Mouse (Mus musculus) cerebellum, adult 8-10 months (tissue): ENCODE results near the gene Ercc8.

Experiments
- DNase-seq: peaks from one replicate; pipeline ENCODE4 v3.0.0; 2022

Ercc8 gene

GRCm38 (mm10) chr13:108158465-108159240 is at the start of gene Ercc8, which contains the start of gene Ndufaf2:
Ercc8 (plus strand) TSS chr13:108158731.
Ndufaf2 (minus strand) TSS chr13:108158623.
- peak; percentile 97 for DNase-seq

GRCm38 (mm10) chr13:108110929-108111328 is 47.6 kb upstream of the Ercc8 start:
- DNase-seq, result no peak

GRCm38 (mm10) chr13:108113536-108113935 is 45.0 kb upstream of the Ercc8 start:
- DNase-seq, result no peak

- no peak for DNase-seq
Observed at GRCm38 (mm10) chr13:108114257-108114656, 44.3 kb upstream of the Ercc8 start.

- DNase-seq, result no peak
Observed at GRCm38 (mm10) chr13:108117654-108118053, 40.9 kb upstream of the Ercc8 start.

- no peak for DNase-seq
Observed at GRCm38 (mm10) chr13:108118188-108118587, 40.3 kb upstream of the Ercc8 start.

GRCm38 (mm10) chr13:108119411-108120310 is 38.9 kb upstream of the Ercc8 start:
- DNase-seq, result no peak

GRCm38 (mm10) chr13:108123109-108123723 is 35.3 kb upstream of the Ercc8 start:
- DNase-seq, result no peak

GRCm38 (mm10) chr13:108124096-108124495 is 34.4 kb upstream of the Ercc8 start:
- DNase-seq, result no peak

- no peak for DNase-seq
Observed at GRCm38 (mm10) chr13:108126246-108126645, 32.3 kb upstream of the Ercc8 start.

- peak; percentile 12 for DNase-seq
Observed at GRCm38 (mm10) chr13:108127130-108127529, 31.4 kb upstream of the Ercc8 start.

- no peak for DNase-seq
Observed at GRCm38 (mm10) chr13:108127883-108128282, 30.6 kb upstream of the Ercc8 start.

GRCm38 (mm10) chr13:108129070-108129469 is 29.5 kb upstream of the Ercc8 start:
- DNase-seq, result no peak

- DNase-seq, result no peak
Observed at GRCm38 (mm10) chr13:108130737-108131136, 27.8 kb upstream of the Ercc8 start.

GRCm38 (mm10) chr13:108132031-108132819 is 26.3 kb upstream of the Ercc8 start:
- DNase-seq, result no peak

GRCm38 (mm10) chr13:108135617-108136016 is 22.9 kb upstream of the Ercc8 start:
- no peak for DNase-seq

- DNase-seq, result no peak
Observed at GRCm38 (mm10) chr13:108138403-108138977, 20.0 kb upstream of the Ercc8 start.

- DNase-seq, result no peak
Observed at GRCm38 (mm10) chr13:108144086-108144485, 14.4 kb upstream of the Ercc8 start.

- DNase-seq, result no peak
Observed at GRCm38 (mm10) chr13:108151782-108152181, 6.7 kb upstream of the Ercc8 start.

GRCm38 (mm10) chr13:108152650-108153372 is 5.7 kb upstream of the Ercc8 start:
- peak; percentile 51 for DNase-seq

- DNase-seq, result no peak
Observed at GRCm38 (mm10) chr13:108157156-108157555, 1.4 kb upstream of the Ercc8 start.
